Mouse (Mus musculus) central nervous system, embryonic 14 days (tissue): ENCODE results near the gene Ces1f. TPM values are rescaled to one million over a fixed set of nuclear protein-coding genes. Genes with fewer than 3 reads are reported as not detected.

ENCODE experiments used
- polyA plus RNA-seq: library from polyadenylated mRNA; depleted of rRNA; stranded (reverse); fragments of >200 nt; gene quantifications from 2 replicates; pipeline ENCODE4 v1.2.3, GENCODE M21; 2012; rRNA removed

Gene Ces1f
- polyA plus RNA-seq = not detected in 2 replicates

DNA sequence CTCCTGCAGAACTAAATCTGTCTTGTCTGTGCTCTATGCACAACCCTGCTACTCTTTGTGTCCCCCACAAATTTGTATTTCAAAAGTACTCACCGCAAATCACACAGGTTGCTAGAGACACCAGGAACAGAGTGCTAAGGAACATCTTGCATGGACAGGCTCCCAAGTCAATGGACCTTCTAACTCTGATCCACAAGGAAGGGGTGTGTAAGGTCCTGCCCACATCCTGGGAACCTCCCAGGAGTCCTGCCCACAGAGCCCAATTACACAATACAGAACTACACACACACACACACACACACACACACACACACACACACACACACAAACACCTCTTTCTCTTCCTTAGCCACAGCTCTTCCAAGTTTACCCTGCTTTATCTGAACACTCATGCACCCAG is at the start of gene Ces1f:
Ces1f (minus strand) TSS at position 192 of the 400 bp plus-strand sequence.

DNA sequence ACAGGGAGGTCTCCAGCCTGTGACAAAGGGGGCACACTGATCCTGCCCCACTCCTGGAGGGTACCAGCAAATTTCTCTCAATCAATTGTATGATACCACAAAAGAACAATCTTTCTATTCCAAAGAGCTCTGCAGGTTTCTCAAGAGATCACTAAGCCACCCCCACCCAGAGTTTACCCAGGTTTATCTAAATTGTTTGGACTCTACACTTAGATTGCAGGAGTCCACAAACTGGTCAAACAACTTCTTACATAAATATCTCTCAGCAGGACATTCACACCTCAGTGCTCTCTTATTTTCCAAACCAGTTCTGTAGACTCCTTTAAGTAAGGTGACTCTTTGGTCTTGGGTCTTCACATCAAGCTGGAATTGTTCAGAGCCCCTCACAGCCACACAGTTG is 50.1 kb downstream of the Ces1f start, which contains the start of gene Ces1e:
Ces1e (minus strand) TSS at position 174 of the 400 bp plus-strand sequence.

Other genes with a start within 250 kb of the Ces1f start
- not detected in 2 replicates for gene Ces1a, start 231.6 kb downstream of the Ces1f start, polyA plus RNA-seq
- gene Ces1b, start 199.7 kb downstream of the Ces1f start, polyA plus RNA-seq = not detected in 2 replicates
- not detected in 2 replicates for gene Ces1c, start 148.5 kb downstream of the Ces1f start, polyA plus RNA-seq
- 0.39 and 0.63 TPM in 2 replicates for gene Ces1d, start 81.9 kb downstream of the Ces1f start, polyA plus RNA-seq
- not detected in 2 replicates for gene Ces1e, start 50.1 kb downstream of the Ces1f start, polyA plus RNA-seq
- gene Ces1g, start 57.6 kb upstream of the Ces1f start, polyA plus RNA-seq = not detected in 2 replicates
- not detected in 2 replicates for gene Ces1h, start 100.0 kb upstream of the Ces1f start, polyA plus RNA-seq